Mouse (Mus musculus): ENCODE measurements around the gene Cdyl2.

DNA sequence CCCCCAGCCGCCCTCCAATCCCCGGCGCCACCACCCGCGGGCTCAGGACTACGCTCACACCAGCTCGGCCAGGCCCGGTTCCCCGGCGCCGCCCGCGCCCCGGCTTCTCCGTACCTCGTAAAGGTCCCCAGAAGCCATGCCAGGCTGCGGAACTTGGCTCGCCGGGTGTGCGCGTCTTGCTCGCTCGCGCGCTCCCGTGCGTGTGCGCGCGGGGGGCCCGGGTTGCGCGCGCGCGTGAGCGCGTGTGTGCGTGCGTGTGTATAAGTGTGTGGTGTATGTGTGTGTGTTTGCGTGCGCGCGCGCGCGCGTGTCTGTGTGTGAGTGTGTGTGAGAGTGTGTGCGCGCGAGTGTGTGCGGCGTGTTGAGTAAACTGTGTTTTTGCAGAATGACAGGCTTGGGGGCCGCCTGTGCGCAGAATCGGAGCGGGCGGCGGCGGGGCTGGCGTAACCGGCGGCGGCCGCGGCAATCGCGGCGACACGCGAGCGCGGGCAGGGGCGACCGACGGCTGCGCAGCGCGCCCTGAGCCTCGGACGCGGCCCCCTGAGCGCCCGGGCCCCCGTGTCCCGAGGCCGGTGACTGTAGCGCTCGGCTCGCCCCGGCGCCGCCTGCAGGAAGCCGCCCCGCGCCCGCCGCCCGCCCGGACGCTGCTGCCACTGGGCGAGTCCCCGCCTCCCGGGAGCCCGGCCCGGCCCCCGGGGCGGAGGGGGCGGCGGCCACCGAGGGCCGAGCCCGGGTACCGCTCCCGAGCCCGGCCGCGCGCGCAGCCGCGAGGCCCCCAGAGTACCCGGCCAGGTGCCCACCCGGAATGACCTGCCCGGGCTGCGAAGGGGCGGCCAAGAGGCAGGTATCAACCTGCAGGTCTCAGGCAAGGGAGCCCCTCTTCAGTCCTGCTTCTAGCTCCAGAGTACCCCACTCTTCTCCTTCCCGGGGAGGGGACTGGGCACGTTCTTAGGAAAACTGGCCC, at the start of gene Cdyl2:
- TF ChIP-seq GATA1 (IDR thresholded peaks at IDR 0.05; ENCODE audit: borderline replicate concordance, low read length) (no peak), CTCF (IDR thresholded peaks at IDR 0.05; ENCODE audit: low read depth, low read length) (no peak)
